Mouse (Mus musculus) frontal cortex, postnatal 14 days (tissue): ENCODE measurements around the gene Gm7694.

Experiments
- DNase-seq, 2 experiments: peaks; one replicate each; pipeline ENCODE4 v3.0.0; 2022; ENCODE audit warnings: low spot score in 2 of 2

Gm7694 gene

GRCm38 (mm10) chr1:170306232-170306631 is at the start of gene Gm7694:
TSS of gene Gm7694 (minus strand) at chr1:170306332.
- no peak for DNase-seq

DNA sequence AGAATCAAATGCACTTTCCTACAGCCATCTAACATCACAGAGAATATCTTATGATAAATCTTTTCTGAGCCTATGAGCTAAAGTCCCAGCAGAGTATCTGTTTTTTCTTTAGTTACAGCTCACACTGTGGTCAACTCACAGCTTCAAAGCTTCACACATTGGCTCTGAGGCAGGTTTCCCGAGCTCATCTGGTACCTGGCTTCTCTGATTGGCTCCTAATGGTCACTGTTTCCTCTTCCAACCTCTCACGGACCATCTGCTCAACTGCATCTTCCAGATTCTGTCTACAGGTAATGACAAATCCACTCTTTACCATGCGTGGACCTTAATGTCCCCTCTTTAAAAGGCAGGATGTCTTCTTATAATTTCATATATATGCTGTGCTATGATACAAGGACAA is 47.2 kb upstream of the Gm7694 start:
- no peak for DNase-seq

DNA sequence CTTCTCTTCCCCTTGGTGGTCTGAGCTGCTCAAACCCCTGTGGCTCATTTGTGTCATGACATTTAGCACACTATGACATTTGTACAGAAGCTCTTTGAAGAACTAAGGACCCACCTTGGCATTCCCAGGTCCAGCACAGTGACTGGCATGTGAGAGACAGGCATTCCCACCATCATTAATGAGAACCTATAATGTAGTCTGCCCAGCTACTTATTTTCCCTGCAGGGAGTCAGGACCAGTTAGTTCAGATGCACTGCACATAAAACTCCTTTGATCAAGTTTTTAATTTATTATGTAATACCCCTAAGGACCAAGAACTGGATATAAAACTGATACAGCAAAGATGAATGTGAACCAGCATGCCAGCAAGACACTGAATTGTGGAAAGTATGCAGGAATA is 44.9 kb upstream of the Gm7694 start:
- DNase-seq = no peak

GRCm38 (mm10) chr1:170346266-170346665 is 40.1 kb upstream of the Gm7694 start:
- DNase-seq = no peak

GRCm38 (mm10) chr1:170343906-170344305 is 37.8 kb upstream of the Gm7694 start:
- DNase-seq = no peak

DNA sequence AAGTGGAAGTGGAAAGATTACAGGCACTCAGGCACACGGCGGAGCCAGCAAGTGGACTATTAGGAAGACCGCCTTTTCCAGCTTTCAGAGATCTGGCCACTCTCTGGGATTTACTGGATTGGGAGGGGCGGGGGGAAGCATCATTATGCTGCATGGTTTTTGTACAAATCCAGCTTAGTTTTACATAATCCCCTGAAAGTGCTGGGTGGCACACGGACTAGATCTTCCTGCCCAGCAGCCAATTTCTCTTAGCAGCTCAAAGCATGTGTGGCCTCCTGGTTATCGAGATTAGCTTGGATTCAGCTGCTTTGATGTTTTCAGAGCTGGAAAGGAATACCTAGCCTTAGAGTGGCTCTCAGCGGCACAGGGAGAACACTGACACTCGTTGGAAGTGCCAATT is 36.9 kb upstream of the Gm7694 start:
- DNase-seq = no peak

GRCm38 (mm10) chr1:170339943-170340342 is 33.8 kb upstream of the Gm7694 start:
- no peak for DNase-seq

DNA sequence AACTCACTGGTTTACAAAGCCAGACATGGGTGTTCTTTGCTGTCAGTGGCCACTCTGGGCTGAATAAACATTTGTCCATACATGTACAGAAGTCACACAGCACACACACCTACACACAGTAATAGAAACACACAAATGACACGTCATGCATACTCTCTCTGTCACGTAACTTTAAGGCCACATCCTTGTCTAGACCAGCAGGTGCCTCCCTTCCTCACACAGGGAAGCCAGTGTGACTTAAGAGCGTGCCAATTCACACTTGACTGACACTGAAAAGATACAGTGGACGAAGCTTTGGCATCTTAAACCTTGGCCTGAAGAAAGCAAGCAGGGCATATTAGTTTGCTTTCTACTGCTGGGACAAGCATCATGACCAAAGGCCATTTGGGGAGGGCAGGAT is 26.6 kb upstream of the Gm7694 start:
- no peak for DNase-seq

GRCm38 (mm10) chr1:170331926-170332325 is 25.8 kb upstream of the Gm7694 start:
- DNase-seq = no peak

- DNase-seq = no peak
Measured at GRCm38 (mm10) chr1:170325277-170325676, 19.1 kb upstream of the Gm7694 start.

DNA sequence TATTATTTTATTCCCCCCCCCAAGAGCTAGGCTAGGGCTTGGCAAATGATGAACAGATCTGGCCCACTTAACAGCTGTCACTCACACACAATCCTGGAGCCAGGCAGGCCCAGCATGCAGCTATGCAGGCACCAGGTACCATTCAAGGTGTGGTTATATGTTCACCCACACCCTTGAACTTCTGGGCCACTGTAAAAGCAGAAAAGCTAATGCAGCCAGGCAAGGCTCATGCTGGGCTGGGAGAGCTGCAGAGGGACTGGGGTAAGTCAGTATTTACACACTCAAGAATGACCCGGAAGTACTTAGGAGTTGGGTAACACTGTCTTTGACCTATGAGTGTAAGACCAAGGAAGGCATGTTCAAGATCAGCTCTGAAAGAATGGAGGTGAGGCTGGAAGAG is 18.2 kb upstream of the Gm7694 start:
- DNase-seq = no peak

DNA sequence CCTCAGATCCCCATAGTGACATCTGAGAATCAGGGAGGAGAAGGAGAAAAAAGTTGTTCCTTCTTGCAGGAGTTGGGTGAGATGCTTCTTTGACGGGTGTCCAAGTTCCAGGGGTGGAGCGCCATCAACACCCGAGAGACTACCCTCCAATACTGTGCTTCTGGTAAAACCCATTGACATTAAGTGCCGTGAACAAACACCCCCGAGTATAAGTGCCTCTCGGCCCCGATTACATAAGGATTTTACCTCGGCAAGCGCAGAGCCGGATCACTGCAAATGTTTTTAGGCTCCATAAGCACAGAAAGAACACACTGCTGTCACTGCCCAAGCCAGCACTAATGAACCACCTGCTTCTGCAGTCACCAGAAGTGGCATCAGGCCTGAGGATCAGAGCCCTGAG is 16.9 kb upstream of the Gm7694 start:
- DNase-seq = no peak

DNA sequence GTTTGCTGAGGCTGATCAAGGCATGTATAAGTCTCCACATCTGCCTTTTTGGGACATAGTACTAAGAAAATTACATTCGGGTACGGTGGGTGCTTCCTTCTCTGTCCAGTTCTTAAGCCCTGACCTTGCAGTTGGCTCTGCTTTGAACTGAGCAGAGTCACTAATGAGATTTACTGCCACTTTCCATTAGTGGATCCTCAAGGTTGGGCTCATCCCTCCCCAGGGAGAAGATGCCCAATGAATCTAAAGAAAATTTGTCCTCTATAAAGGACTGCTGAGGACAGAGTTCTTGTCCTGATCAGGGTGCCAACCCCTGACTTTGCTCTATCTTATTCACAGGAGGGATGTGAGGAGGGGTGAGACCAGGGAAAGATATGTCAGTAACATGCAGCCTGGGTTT is 15.9 kb upstream of the Gm7694 start:
- no peak for DNase-seq

DNA sequence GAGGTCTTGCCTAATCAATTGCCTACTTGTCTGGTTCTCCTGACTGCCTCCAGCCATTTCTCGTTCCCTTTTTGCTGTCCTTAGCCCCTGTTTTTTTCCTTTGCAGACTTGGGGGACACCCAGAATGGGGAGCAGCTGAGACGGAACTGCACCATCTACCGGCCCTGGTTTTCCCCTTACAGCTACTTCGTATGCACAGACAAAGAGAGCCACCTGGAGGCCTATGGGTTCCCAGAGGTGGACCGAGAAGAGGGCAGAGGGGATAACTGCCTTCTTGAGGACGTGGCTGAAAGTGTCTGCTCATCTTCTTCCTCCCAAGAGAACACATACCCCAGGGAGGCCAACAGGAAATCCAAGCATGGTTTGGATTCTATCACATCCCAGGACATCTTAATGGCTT is 5.3 kb upstream of the Gm7694 start:
- DNase-seq = no peak

DNA sequence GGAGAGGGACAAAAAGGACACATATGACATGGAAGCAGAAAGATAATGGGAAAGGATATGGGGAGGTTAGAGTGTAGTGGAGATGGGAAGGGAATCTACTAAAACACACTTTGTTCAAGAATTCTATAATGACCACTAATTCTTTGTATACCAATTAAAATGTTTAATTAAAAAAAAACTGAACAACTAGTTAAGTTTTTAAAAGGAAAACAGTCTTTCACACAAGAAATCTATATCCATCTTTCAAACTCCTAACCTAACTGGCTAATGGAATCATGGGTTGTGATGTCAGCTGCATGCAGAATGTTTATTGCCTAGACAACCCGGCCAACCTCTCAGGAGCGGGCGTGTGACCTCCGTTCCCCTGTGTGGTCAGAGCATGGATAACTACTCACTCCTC is 2.4 kb upstream of the Gm7694 start, which contains the start of gene Spata46:
Spata46 (plus strand) TSS at position 301 of the 400 bp plus-strand sequence.
- no peak for DNase-seq

- no peak for DNase-seq
Measured at GRCm38 (mm10) chr1:170305002-170305401, 1.1 kb downstream of the Gm7694 start.

DNA sequence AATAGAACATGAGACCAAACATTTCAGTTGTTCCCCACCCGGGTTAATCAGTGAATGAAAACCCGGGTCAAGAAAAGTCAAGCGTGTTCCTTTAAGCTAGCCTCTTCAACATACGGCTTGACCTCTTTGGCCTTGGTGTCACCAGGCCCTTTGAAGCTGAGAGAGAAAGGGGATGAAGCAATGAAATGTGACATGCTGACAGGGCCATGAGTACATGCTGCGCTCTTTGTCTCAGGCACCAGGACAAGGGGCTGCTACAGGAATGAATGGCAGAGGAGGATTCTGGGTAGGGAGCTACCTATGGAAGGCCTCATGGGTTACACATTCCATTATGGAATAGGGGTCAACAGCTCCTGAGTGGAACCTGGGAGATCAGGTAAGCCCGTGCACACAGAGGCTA is 3.0 kb downstream of the Gm7694 start:
- DNase-seq = no peak

- DNase-seq = no peak
Measured at GRCm38 (mm10) chr1:170302456-170302855, 3.7 kb downstream of the Gm7694 start.

GRCm38 (mm10) chr1:170301686-170302085 is 4.4 kb downstream of the Gm7694 start:
- no peak for DNase-seq

DNA sequence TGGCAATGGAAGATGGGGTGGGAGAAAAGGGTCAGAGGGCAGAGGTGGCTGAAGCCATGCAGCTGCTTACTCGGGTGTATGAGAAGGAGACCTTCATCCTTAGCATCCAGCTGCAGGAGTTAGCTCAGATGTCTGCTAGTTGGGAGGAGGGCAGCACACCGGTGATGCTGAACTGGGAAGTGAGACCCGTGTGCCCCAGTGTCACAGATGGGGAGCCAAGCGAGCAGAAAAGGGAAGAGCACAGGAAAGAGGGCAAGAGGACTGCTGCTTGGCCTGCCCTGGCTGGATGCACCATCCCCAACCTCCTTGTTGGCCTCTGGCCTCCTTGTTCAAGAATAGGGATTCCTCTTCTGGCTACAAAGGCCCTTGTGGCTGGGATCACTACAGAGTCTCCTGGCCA is 6.6 kb downstream of the Gm7694 start:
- DNase-seq = no peak

- no peak for DNase-seq
Measured at GRCm38 (mm10) chr1:170294786-170295570, 11.2 kb downstream of the Gm7694 start.

GRCm38 (mm10) chr1:170293257-170293656 is 12.9 kb downstream of the Gm7694 start:
- DNase-seq = no peak

DNA sequence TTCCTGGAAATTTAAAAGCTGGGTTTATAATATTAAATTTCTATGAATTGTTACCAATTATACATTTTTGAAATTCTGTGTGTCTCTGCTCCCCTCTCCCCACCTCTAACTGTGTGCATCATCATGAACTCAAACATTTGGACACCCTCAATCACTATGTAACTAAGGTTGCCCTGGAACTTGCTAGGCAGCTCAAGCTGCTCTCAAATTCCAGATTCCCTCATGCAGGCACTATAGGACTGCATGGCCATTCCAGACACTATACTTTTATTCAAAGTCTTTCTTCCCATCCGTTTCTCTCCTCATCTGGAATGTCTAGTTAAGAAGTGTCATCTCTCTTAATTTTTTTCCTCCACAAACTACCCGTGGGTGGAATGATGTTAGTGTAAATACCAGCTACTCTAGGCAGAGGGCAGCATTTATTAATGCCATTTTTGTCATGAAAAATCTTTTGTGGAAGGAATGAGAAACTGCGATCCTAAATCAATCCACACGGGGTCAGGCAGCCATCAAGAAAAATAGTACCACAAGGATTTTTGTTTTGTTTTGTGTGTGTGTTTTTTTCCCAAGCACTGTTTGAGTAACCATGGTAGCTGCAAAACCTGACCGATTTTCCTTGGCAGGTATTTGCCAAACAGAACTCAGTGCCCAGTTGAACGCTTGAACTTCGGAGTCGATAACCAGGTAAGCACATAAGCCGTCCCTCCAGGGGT is 13.7 kb downstream of the Gm7694 start:
- DNase-seq = peak in 1 of 2 experiments; percentile 42
